Mouse (Mus musculus) neural tube, embryonic 14.5 days (tissue): ENCODE data around the gene Dyrk1a. TPM values are rescaled to one million over a fixed set of nuclear protein-coding genes. Genes with fewer than 3 reads are reported as not detected.

Experiments
- ATAC-seq: fragments of 200-750 bp; cut with Nextera tagmentation; 2 replicates; pipeline ENCODE4 v1.8.0; 2017; ENCODE audit warnings: low read depth, mild to moderate bottlenecking, moderate TSS enrichment, moderate library complexity
- H3K27ac ChIP-seq: fragments of 300-500 bp; sonication (generic); 2 replicates; pipeline ENCODE4 v1.5.1; 2014; ENCODE audit warnings: low read depth, mild to moderate bottlenecking, control low read depth, low read length, moderate library complexity, mixed read lengths
- H3K27me3 ChIP-seq: fragments of 300-500 bp; sonication (generic); 2 replicates; pipeline ENCODE4 v1.6.1; 2014; ENCODE audit warnings: low read length; ENCODE audit not compliant: control insufficient read depth, insufficient read depth
- H3K36me3 ChIP-seq: fragments of 300-500 bp; sonication (generic); 2 replicates; pipeline ENCODE4 v1.6.1; 2014; ENCODE audit warnings: low read length, mixed read lengths; ENCODE audit not compliant: control insufficient read depth, insufficient read depth
- H3K4me1 ChIP-seq: fragments of 300-500 bp; sonication (generic); 2 replicates; pipeline ENCODE4 v1.6.1; 2014; ENCODE audit warnings: low read length; ENCODE audit not compliant: control insufficient read depth, insufficient read depth
- H3K4me2 ChIP-seq: fragments of 300-500 bp; sonication (generic); 2 replicates; pipeline ENCODE4 v1.6.1; 2014; ENCODE audit warnings: mild to moderate bottlenecking, low read depth, low read length, control low read depth
- H3K4me3 ChIP-seq: fragments of 300-500 bp; sonication (generic); 2 replicates; pipeline ENCODE4 v1.5.1; 2014; ENCODE audit warnings: low read depth, low read length, control low read depth, mixed read lengths
- H3K9ac ChIP-seq: fragments of 300-500 bp; sonication (generic); replicated peaks from 2 replicates; pipeline ENCODE4 v1.6.1; 2014; ENCODE audit warnings: low read depth, mild to moderate bottlenecking, control low read depth, low read length, mixed read lengths
- H3K9me3 ChIP-seq: fragments of 300-500 bp; sonication (generic); 2 replicates; pipeline ENCODE4 v1.6.1; 2016; ENCODE audit warnings: low read length; ENCODE audit not compliant: control insufficient read depth
- WGBS: fragments of 180-500 bp; shearing (Covaris S2); extraction: QIAGEN DNeasy Blood & Tissue Kit; methylation state at CpG from one replicate; pipeline ENCODE4 v1.1.7; 2014; 5-methylcytosine and 5-hydroxymethylcytosine counted together
- polyA plus RNA-seq: library from polyadenylated mRNA; unstranded; fragments of >200 nt; fragmentation: Nextera tagmentation; extraction: Ambion mirVana; gene quantifications from 2 replicates; pipeline ENCODE4 v1.2.1, GENCODE M21; 2014

Gene Dyrk1a
- polyA plus RNA-seq, result 13.9 and 15.9 TPM in 2 replicates

GRCm38 (mm10) chr16:94569229-94570176 lies at the start of gene Dyrk1a:
Gene Dyrk1a (plus strand): TSS chr16:94570010.
- peak; percentile 93 for ATAC-seq
- Histone ChIP-seq H3K27ac (peak within 1 kb of the TSS; percentile 100), H3K27me3 (no peaks in the 10 kb centered on the region), H3K4me1 (peaks cover 24% of the 10 kb centered on the region), H3K36me3 (no peaks in the 10 kb centered on the region), H3K4me3 (peak within 1 kb of the TSS; percentile 99), H3K9ac (peak within 1 kb of the TSS; percentile 98), H3K9me3 (no peaks in the 10 kb centered on the region), H3K4me2 (peak within 1 kb of the TSS; percentile 80)
- WGBS, result under 1% methylated on average over 75 of the region's 133 CpGs

- Histone ChIP-seq H3K9me3 (no peaks in the 10 kb centered on the region), H3K4me2 (no peak overlapping the region; the same call in 1 of the 2 replicates), H3K4me3 (no peak overlapping the region), H3K27me3 (no peaks in the 10 kb centered on the region), H3K36me3 (no peaks in the 10 kb centered on the region), H3K9ac (no peak overlapping the region), H3K4me1 (peaks cover 21% of the 10 kb centered on the region), H3K27ac (no peak overlapping the region)
- ATAC-seq, result no peak
- 59% methylated on average over 6 of the region's 6 CpGs for WGBS
These were observed 46.0 kb upstream of the Dyrk1a start for GRCm38 (mm10) chr16:94523594-94524377.

DNA sequence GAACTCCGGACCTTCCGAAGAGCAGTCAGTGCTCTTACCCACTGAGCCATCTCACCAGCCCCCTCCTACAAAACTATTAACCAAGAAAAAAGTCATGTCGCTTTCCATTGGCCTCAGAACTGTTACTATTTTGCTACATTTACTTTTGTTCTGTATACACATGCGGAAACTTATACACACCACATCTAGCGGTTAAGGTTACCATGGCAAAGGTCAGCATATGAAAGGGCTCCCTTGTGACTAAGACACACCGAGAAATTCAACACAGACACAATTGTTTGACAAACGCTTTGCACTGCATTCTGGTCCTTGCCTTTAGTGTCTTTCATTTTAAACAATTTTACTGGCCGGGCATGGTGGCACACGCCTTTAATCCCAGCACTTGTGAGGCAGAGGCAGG lies 45.1 kb upstream of the Dyrk1a start:
- H3K4me1 ChIP-seq, result peaks cover 21% of the 10 kb centered on the region
- no peaks in the 10 kb centered on the region for H3K27me3 ChIP-seq
- no peaks in the 10 kb centered on the region for H3K9me3 ChIP-seq
- ATAC-seq, result no peak
- H3K4me2 ChIP-seq, result no peak overlapping the region; the same call in 1 of the 2 replicates
- 73% methylated on average over 9 of the region's 9 CpGs for whole genome bisulfite sequencing
- no peak overlapping the region for H3K4me3 ChIP-seq
- H3K36me3 ChIP-seq, result no peaks in the 10 kb centered on the region
- H3K27ac ChIP-seq, result no peak overlapping the region
- no peak overlapping the region for H3K9ac ChIP-seq

- Histone ChIP-seq H3K27ac (peak overlapping the region; percentile 94), H3K9ac (peak overlapping the region; percentile 79), H3K4me1 (peaks cover 21% of the 10 kb centered on the region), H3K4me3 (peak overlapping the region; percentile 84), H3K4me2 (peak overlapping the region; percentile 76), H3K36me3 (no peaks in the 10 kb centered on the region), H3K27me3 (no peaks in the 10 kb centered on the region), H3K9me3 (no peaks in the 10 kb centered on the region)
- 0% methylated on average over 16 of the region's 24 CpGs for WGBS
- ATAC-seq, result peak; percentile 69
These were observed 43.9 kb upstream of the Dyrk1a start for GRCm38 (mm10) chr16:94525955-94526343.

DNA sequence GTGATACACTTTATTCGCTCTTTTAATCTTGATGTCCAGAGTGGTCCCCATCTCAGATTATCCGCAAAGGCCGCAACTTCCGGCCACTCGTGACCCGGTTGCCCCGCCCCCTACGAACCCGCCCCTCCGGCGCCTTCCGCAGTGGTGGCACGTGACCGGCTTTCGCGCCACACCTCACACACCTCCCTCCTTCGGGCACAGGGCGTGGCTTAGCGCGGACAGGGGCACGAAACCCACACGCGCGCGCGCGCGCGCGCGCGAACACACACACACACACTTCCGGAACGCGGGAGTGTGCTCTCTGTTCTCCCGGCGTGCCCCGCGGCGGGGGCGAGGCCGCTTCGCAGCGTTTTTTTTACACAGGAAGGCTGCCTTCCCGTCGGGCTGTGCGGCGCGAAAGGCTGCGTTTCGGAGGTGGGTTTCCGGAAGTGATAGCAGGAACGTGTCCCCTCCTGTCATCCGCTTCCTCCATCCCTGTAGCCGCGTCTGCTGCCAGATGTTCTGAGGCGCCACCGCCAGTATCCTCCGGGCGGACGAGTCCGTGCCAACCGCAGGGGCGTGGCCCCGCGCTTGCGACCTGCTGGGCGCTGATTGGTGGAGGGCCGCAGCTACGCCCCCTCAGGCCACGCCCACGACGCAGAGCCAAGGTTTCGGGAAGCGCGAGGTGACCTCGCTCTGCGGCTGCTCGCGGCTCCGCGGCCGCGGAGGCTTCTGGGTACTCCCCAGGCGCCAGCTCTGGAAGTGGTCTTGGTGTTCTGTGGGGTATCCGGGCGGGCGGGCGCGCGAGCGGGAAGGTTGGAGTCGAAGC lies 43.3 kb upstream of the Dyrk1a start, which contains the start of gene Vps26c:
Gene Vps26c (minus strand): TSS at position 487 of the 808 bp plus-strand sequence.
- Histone ChIP-seq H3K27me3 (no peaks in the 10 kb centered on the region), H3K36me3 (no peaks in the 10 kb centered on the region), H3K9me3 (no peaks in the 10 kb centered on the region), H3K4me3 (peak within 1 kb of the TSS; percentile 84), H3K9ac (peak within 1 kb of the TSS; percentile 79), H3K4me1 (peaks cover 21% of the 10 kb centered on the region), H3K4me2 (peak within 1 kb of the TSS; percentile 76), H3K27ac (peak within 1 kb of the TSS; percentile 94)
- ATAC-seq, result peak; percentile 92
- WGBS, result under 1% methylated on average over 91 of the region's 93 CpGs

GRCm38 (mm10) chr16:94527152-94527534 lies 42.7 kb upstream of the Dyrk1a start:
- Histone ChIP-seq H3K9me3 (no peaks in the 10 kb centered on the region), H3K27me3 (no peaks in the 10 kb centered on the region), H3K9ac (peak overlapping the region; percentile 79), H3K27ac (peak overlapping the region; percentile 94), H3K4me3 (peak overlapping the region; percentile 84), H3K36me3 (no peaks in the 10 kb centered on the region), H3K4me2 (peak overlapping the region; percentile 63), H3K4me1 (peaks cover 21% of the 10 kb centered on the region)
- 7% methylated on average over 13 of the region's 13 CpGs for WGBS
- no peak for ATAC-seq

DNA sequence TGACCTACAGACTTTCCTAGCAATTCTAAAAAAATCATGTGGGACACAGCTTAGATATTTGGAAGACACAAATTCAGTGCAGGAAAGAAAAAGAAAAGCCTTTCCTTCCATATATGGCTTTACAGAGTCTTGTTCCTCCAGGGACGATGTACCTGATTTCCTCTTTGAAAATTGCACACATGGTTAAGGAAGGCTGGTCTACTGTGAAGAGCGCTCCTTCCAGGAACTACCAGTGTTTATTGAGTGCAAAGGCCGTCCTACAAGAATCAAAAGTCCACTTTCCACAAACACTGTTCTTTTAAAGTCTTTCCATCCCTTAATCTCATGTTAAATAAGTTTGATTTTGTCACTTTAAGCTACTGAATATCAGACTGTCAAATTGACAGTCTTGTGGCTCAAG lies 42.3 kb upstream of the Dyrk1a start:
- ATAC-seq, result no peak
- H3K27me3 ChIP-seq, result no peaks in the 10 kb centered on the region
- WGBS, result 72% methylated on average over 3 of the region's 3 CpGs
- peak overlapping the region; percentile 94; the same call in 1 of the 2 replicates for H3K27ac ChIP-seq
- peak overlapping the region; percentile 79 for H3K9ac ChIP-seq
- peak overlapping the region; percentile 84 for H3K4me3 ChIP-seq
- H3K36me3 ChIP-seq, result no peaks in the 10 kb centered on the region
- H3K4me2 ChIP-seq, result peak overlapping the region; percentile 63
- H3K9me3 ChIP-seq, result no peaks in the 10 kb centered on the region
- peaks cover 21% of the 10 kb centered on the region for H3K4me1 ChIP-seq

DNA sequence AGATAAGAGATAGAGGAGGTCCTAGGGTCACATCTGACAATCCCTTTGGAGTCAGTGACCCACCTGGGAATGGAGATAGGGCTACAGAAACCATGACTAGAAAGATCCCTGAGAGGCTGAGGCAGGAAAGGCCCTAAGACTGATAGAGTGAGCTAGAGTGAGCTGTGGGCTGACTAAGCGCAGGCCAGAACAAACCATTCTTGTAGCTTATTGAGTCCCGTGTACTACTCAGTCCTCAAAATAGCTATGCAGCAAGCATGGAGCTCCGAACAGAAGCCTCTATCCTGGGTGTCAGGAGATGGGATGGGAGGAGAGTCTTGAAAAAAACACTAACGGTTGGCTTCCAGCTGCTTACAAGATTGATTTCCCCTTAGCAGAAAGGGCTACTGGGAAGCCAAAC lies 38.5 kb upstream of the Dyrk1a start:
- Histone ChIP-seq H3K4me2 (no peak overlapping the region), H3K9me3 (no peaks in the 10 kb centered on the region), H3K27me3 (no peaks in the 10 kb centered on the region), H3K4me3 (no peak overlapping the region), H3K27ac (no peak overlapping the region), H3K36me3 (no peaks in the 10 kb centered on the region), H3K4me1 (peaks cover 6% of the 10 kb centered on the region; the same call in 1 of the 2 replicates), H3K9ac (no peak overlapping the region)
- no peak for ATAC-seq
- 81% methylated on average over 4 of the region's 4 CpGs for WGBS
